Mouse (Mus musculus) frontal cortex, postnatal 10 days (tissue): Measurements from ENCODE around the gene Gm49336.
A peak's percentile ranks its signal among the peaks of the same experiment; 100 is the strongest.

ENCODE experiments used
- DNase-seq, 2 experiments: peaks; one replicate each; pipeline ENCODE4 v3.0.0; 2022; ENCODE audit warnings: low spot score in 2 of 2, mixed read lengths in 1 of 2

Gene Gm49336

DNA sequence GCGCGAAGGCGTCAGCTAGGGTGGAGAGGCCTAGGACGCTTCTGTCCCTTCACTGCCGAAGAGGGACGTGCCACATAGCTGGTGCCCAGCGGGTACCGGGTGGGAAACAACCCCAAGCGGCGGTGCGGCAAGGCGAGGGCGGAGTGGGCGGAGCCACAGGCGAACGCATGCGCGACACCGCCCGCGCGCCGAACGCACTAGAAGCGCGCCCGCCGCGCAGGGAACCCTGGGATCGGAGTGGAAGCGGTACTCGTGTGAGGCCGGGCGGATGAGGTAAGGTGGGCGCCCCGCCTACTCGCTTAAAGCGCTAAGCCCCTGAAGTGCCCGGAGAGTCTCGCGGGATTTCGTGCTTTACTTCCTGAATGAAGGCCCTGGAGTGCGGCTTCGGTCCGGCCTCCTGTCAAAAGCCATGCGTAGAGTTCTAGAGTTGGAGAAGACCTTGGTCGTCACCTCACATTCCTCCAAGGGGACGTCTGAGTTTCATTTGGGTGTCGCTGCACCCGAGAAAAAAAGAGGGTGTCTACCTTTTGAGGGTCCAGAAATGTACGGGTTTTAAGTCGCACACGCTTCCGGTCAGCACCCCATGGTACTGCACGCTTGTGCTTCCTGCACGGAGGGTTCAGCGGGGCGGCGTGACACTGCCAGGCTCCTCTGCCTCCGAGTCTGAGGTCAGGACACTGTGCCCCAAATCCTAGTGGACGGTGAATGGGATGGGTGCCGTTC is at the start of gene Gm49336, which contains the start of gene Nupl1:
Gene Gm49336, minus strand, starts transcription at position 227 of the 723 bp plus-strand sequence.
Gene Nupl1, minus strand, starts transcription at position 151 of the 723 bp plus-strand sequence.
- DNase-seq, result peak; percentile 97 to 98

DNA sequence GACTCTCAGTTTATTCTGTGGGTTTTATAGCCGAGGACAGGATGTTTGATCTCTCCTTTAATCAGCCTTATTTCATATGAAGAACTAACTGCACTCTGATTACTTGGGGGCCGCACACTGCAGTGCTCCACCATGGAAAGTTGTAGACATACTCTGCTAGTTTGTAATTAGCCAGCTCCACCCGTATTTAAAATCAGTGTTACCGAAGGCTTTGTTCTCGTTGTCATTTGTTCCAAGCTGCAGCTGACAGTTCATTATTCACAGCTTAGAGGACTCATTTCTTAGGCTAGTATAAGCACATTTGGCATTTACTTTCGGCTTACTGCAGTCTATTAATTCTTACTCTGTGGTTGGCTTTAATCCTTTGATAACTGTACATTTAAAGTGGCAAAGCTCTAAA is 49.7 kb upstream of the Gm49336 start:
- DNase-seq, result no peak

GRCm38 (mm10) chr14:60300224-60300991 is 49.1 kb upstream of the Gm49336 start:
- DNase-seq, result peak in 1 of 2 experiments; percentile 15

DNA sequence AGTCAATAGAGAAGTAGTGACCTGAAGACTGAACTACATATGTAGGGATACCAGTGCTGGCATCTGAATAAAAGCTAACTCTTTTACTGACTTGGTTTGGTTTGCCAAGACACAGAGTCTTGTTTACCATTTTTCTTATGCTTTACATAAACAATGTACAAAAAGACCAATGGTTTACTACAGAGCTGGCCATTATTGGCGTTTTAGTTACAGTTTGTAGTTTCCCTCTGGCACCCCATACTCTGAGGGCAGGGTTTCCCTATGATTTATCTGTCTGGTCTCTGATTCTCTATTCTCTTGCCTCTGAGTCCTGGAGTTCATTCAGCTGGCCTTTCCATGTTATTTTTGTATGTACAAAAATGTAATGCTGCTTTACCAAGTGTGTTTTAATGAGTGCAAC is 44.2 kb upstream of the Gm49336 start:
- no peak for DNase-seq

DNA sequence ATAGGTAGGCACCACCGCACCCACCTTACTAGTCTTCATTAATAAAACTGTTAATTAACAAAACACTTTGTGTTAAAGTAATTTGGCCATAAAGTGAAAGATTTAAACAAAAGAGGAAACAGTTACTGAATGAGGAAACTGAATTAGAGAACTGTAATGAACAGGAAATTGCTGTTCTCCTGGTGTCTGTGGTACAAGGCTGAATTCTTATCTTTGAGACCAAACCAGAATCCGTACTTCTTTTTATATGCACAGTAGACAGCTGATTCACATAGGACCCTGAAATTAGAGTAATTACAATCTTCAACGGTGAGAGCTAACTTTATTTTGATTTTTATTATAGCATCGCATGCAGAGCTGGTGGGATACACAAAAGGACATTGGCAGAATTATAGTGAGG is 39.1 kb upstream of the Gm49336 start:
- DNase-seq, result no peak

DNA sequence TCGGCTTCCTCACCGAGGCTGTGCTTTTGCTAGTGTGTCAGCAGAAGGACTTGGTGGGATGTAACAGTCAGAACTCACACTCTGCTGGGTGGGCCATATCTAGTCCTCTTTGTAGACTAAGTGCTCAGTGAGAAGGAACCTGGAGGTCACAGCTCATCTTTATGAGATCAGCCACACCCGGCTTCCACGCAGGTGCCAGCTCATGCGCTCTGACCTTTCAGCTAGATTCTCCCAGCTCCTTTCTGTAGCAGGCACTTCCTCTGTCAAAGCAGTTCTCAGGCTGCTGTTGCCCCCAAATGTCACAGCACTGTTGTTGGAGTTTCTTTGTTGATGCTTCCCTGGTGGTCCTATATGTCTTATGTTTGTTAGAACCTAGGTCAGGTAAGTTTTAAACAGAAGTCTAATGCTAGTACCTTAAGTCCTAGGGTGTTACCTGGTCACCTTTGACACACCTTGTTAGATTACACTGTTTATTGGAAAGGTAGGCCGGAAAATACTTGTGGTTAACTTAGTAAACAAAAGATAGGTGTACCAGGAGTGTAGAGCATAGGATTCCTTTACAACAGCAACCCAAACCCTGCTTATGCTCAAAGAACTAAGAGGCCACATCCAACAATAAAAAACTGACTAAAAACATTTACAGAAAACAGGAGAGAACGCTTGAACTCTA is 35.0 kb upstream of the Gm49336 start:
- DNase-seq, result no peak

DNA sequence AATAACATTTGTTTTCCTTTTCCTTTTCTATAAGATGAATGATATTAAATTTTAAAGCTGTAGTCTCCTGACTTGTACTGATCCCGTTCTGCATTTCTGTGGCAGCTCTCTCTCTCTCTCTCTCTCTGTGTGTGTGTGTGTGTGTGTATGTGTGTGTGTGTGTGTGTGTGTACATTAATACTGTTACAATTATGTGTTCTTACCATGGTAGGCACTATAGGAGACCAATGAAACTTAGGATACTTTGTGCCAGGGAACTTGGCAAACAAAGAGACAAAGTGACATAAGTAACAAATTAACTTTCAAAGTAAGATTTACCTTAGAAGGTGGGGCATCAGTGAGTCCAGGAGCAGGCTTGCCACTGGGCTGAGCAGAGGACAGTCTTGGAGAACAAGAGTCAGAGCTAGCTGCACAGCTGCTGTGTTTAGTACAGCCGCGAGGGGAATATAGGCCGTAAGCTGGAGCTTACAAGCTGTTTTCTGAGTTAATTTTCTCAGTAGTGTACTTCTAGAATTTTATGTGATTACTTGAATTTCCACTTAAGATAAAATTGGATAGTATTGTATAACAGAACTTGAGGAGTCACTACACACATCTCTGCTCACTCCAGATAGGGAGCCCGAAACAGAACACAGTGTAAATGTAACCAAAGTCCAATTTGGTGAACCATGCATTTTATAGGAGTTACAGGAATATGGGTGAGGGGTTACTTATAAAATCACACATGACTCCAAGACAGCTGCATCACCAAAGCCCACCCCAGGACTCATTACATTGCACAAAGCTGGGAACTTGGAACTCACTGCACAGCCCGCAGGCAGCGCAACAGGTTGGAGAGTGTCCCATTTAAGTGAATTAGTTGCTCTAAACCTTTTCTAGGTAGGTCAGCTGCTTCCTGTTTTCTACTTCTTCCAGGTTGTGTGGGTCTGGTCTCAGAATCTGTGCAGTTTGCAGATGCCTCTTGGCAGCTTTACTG is 24.3 kb upstream of the Gm49336 start:
- no peak for DNase-seq

DNA sequence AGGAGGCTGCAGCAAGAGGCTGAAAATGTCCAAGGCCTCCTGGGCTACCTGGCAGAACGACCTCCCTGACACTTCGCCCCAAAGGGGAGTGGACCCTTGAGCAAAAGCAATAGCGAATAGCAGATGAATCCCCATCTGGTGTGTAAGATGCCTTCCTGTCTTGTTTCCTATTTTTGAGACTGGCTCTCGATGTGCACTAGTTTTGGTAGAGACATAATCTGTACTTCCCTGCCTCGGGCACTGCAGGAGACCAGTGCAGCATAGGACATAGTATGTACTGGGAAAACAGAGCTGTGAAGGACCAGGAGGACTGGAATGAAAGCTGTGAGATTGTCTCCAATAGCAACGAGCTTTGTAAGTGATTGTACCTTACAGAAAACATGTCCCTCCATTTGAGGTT is 22.0 kb upstream of the Gm49336 start:
- DNase-seq, result no peak

GRCm38 (mm10) chr14:60269333-60269732 is 18.0 kb upstream of the Gm49336 start:
- DNase-seq, result no peak

DNA sequence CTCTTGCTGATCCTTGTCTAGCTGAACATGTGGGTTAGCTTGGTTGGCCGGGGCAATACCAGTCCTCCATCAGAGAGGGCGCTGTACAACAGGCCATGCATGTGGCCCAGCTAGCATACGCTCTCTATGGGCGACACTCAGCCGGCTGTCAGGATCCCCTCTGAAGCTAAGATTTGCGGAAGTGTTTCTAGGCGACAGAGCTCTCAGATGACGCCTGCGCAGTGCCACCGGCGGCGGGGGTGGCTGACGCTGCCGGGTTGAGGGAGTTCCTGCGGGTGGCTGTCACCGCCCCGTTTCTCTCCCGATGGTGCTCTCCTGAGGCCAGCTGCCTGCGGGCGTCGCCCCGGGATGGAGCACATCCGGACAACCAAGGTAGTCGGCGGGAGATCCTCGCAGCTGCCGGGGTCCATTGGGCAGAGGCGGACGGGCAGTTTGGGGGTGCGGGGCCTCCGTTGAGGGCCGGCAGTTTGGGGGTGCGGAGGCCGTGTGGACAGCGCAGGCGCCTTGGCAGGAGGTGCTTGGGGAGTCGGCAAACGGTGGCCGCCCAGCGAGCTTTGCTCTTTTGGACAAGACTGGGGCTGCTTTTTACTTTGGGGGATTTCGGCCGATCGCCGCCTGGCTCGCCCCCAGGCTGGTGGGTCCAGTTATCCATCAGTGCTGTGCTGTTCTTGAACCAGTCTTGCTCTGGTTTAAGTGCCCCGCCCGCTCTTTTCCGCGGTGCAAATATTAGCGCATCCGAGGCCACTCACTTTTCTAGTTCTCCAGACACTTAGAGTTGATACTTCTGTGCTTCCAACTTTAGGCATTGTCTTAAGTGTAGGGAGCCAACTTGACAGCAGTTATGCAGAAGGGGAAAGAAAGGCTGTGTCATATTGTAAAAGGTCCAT is 13.9 kb upstream of the Gm49336 start, which contains the start of gene Mtmr6:
Gene Mtmr6, plus strand, starts transcription at position 239 of the 887 bp plus-strand sequence.
- DNase-seq, result peak; percentile 91 to 93

DNA sequence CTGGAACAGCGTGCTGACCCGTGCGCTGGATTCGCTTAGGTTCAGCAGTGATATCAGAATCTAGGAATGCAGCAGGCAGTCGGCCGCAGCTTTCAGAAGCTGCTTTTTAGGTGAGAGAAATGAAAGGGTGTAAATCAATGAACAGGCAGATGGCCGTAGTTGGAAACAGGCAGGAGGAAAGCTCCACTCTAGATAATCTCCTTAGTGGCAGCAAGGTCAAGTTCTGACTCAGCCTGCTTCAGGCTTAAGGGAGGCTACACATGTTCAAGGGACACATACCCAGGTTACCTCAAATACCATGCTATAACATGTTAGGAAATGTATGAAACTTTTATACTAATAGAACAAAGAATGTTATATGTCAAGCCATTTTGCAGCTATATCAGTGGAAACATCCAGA is 11.0 kb upstream of the Gm49336 start:
- DNase-seq, result no peak

GRCm38 (mm10) chr14:60257851-60258250 is 6.5 kb upstream of the Gm49336 start:
- DNase-seq, result no peak

GRCm38 (mm10) chr14:60257101-60257500 is 5.8 kb upstream of the Gm49336 start:
- no peak for DNase-seq

- no peak for DNase-seq
Observed at GRCm38 (mm10) chr14:60256356-60256755, 5.0 kb upstream of the Gm49336 start.

DNA sequence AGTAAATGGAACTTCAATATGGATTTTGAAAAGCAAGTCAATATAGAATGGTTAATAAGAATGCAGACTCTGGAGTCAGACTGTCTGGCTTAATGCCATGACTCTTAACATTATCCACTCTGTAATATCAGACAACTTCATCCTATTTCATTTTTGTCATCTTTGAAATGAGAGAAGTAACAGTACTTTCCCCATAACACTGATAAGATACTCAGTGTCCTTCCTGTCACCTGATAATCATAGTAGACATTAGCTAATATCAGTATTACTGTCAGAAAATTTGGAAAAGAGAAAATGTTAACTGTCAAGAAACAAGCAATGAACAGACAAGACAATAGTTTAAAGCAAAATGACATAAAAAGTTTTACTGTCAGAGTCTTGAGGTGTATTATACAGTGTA is 3.5 kb upstream of the Gm49336 start:
- no peak for DNase-seq

GRCm38 (mm10) chr14:60253466-60253865 is 2.2 kb upstream of the Gm49336 start:
- no peak for DNase-seq

DNA sequence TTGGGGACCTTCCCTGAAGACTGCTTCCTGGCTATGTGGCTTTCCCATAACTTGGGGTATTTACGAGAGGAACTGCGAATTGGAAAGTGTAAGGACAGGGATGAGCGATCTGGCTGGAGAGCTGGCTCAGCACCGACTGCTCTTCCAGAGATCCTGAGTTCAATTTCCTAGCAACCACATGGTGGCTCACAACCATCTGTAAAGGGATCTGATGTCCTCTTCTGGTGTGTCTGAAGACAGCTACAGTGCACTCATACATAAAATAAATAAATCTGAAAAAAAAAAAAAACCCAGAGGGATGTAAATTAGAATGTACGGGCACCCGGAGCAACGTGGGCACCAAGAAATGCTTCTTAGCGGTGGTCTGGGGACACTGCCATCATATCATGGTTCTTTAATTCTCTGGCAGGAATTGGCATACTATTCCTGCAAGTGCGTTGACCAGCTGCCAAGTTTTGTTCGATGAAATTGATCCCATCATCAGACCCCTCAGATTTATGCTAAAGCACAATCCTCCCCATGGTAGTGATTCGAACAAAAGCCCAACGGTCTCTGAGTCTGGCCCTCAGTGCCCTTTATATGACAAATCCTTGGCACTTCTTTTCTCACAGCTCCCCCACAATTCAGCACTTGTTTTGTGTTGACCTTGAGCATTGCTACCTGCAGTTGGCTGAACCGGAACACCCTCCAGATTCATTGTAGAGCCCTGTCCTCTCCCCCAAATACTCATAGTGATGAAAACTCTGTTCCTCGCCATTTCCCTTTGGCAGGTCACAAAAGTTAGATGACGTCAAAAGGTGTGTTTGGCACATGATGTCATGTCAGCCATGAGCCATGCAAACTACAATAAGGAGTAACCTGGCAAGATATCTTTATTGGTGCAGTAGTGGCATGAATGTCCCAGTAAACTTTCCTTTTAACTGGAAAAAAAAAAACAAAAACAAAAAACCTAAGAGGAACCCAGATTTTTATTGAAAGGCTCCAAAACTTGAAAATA is 995 bp upstream of the Gm49336 start:
- peak; percentile 15 to 28 for DNase-seq

DNA sequence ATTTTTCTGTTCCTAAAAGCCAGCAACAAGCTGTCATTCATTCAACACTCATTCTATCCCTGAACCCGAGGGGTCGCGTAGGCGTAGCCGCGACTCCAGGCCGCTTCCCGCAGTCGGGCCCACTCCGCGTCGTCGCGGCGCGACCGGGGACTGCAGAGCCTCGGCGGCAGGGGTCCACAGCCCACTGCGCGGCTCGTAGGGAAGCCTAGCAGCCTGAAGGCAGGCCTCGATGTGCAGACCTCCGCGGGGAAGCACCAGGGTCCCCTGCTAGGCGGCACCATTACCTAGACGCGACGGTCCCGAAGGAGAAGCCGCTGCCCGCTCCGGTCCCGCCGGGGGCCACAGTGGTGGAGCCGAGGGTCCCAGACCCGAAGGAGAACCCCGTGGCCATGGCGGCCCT is 428 bp downstream of the Gm49336 start:
- no peak for DNase-seq

GRCm38 (mm10) chr14:60250366-60250765 is 941 bp downstream of the Gm49336 start:
- DNase-seq, result no peak
